Mouse (Mus musculus) bone marrow, adult 2 months (tissue): ENCODE measurements around the gene Gprasp2. TPM values are rescaled to one million over a fixed set of nuclear protein-coding genes. Genes with fewer than 3 reads are reported as not detected.
"Not testable (repeated sequence)": the region's sequence is repeated elsewhere in the genome, so short reads cannot be mapped to it uniquely, and the experiment has no call there.

Source experiments
- H3K27ac ChIP-seq: fragments of 200-500 bp; 2 replicates; pipeline ENCODE4 v1.5.1; 2012; ENCODE audit warnings: low read depth, mild to moderate bottlenecking, control low read depth, inconsistent platforms, low read length; ENCODE audit not compliant: control insufficient read depth, poor library complexity, insufficient read depth
- H3K4me1 ChIP-seq: fragments of 200-500 bp; 2 replicates; pipeline ENCODE4 v1.6.1; 2011; ENCODE audit warnings: low read length; ENCODE audit not compliant: control insufficient read depth, insufficient read depth
- H3K4me3 ChIP-seq: fragments of 200-500 bp; replicated peaks from 2 replicates; pipeline ENCODE3; 2011; ENCODE audit warnings: mild to moderate bottlenecking, low read depth, low read length, control low read depth; ENCODE audit not compliant: control insufficient read depth
- CTCF ChIP-seq: fragments of 200-500 bp; IDR thresholded peaks from 2 replicates; pipeline ENCODE4 v1.5.1; 2011; ENCODE audit warnings: low read length, control low read depth; ENCODE audit not compliant: control insufficient read depth, insufficient read depth
- POLR2A ChIP-seq: fragments of 200-500 bp; IDR thresholded peaks from 2 replicates; pipeline ENCODE4 v1.6.1; 2011; ENCODE audit warnings: low read depth, mild to moderate bottlenecking, control low read depth, low read length, borderline replicate concordance; ENCODE audit not compliant: control insufficient read depth
- WGBS: fragments of 180-500 bp; shearing (Covaris S2); methylation state at CpG from one replicate; pipeline ENCODE4 v1.1.7; 2018; 5-methylcytosine and 5-hydroxymethylcytosine counted together
- polyA plus RNA-seq: library from polyadenylated mRNA; stranded (reverse); fragments of >200 nt; gene quantifications from 2 replicates; pipeline ENCODE4 v1.2.4, GENCODE M21; 2011; ENCODE audit warnings: low replicate concordance; ENCODE audit not compliant: missing spikeins, insufficient read depth, insufficient read length

Gene Gprasp2
- polyA plus RNA-seq, 1 experiment, result 2.6 TPM

- no peak for TF ChIP-seq CTCF
- no peak for TF ChIP-seq POLR2A
- no peak overlapping the region for H3K27ac ChIP-seq
- WGBS, result 62% methylated on average over 2 of the region's 2 CpGs
- H3K4me3 ChIP-seq, result no peak overlapping the region
- H3K4me1 ChIP-seq, result no peaks in the 10 kb centered on the region
Observed at GRCm38 (mm10) chrX:135837896-135838295, 938 bp upstream of the Gprasp2 start.

- H3K27ac ChIP-seq, H3K4me3 ChIP-seq, H3K4me1 ChIP-seq: not testable (repeated sequence)
- 7% methylated on average over 17 of the region's 17 CpGs for WGBS
Observed at GRCm38 (mm10) chrX:135839397-135840391, 860 bp downstream of the Gprasp2 start.

- WGBS, result 80% methylated on average over 9 of the region's 9 CpGs
- H3K27ac ChIP-seq, H3K4me3 ChIP-seq, H3K4me1 ChIP-seq: not testable (repeated sequence)
Observed at GRCm38 (mm10) chrX:135866806-135867205, 28.0 kb downstream of the Gprasp2 start.

- no peak for TF ChIP-seq CTCF
- TF ChIP-seq POLR2A, result no peak
- Histone ChIP-seq H3K4me1 (no peaks in the 10 kb centered on the region), H3K4me3 (no peak overlapping the region), H3K27ac (no peak overlapping the region)
- WGBS, result 63% methylated on average over 1 of the region's 1 CpGs
Observed at GRCm38 (mm10) chrX:135876679-135877078, 37.8 kb downstream of the Gprasp2 start.

GRCm38 (mm10) chrX:135879626-135880025, 40.8 kb downstream of the Gprasp2 start:
- WGBS, result 76% methylated on average over 1 of the region's 1 CpGs

GRCm38 (mm10) chrX:135885411-135886233, 46.8 kb downstream of the Gprasp2 start:
- peak overlapping the region; percentile 72 for H3K4me3 ChIP-seq
- no peaks in the 10 kb centered on the region for H3K4me1 ChIP-seq
- 22% methylated on average over 41 of the region's 41 CpGs for WGBS
- TF ChIP-seq POLR2A (no peak), CTCF (no peak)
- H3K27ac ChIP-seq, result no peak overlapping the region

More at GRCm38 (mm10) chrX:135879626-135880025, 40.8 kb downstream of the Gprasp2 start:
- TF ChIP-seq POLR2A (no peak), CTCF (no peak)
- Histone ChIP-seq H3K4me1 (no peaks in the 10 kb centered on the region), H3K4me3 (no peak overlapping the region), H3K27ac (no peak overlapping the region)

GRCm38 (mm10) chrX:135886234-135886585, 47.4 kb downstream of the Gprasp2 start:
- peak overlapping the region; percentile 72 for H3K4me3 ChIP-seq
- H3K4me1 ChIP-seq, result no peaks in the 10 kb centered on the region
- no peak overlapping the region for H3K27ac ChIP-seq
- TF ChIP-seq CTCF, result no peak
- no peak for TF ChIP-seq POLR2A
- 15% methylated on average over 10 of the region's 11 CpGs for WGBS

Other genes with a start within 250 kb of the Gprasp2 start
- not detected in 2 replicates for gene Nxf7, start 240.3 kb upstream of the Gprasp2 start, polyA plus RNA-seq
- gene Prame, start 211.3 kb upstream of the Gprasp2 start, polyA plus RNA-seq, result not detected in 2 replicates
- not detected in 2 replicates for gene Tcp11x2, start 145.2 kb upstream of the Gprasp2 start, polyA plus RNA-seq
- gene Tmsb15a, start 113.8 kb upstream of the Gprasp2 start, polyA plus RNA-seq, result not detected in 2 replicates
- 4.5 and 4.8 TPM in 2 replicates for gene Armcx5, start 96.3 kb upstream of the Gprasp2 start, polyA plus RNA-seq
- gene Gprasp1, start 96.3 kb upstream of the Gprasp2 start, polyA plus RNA-seq, result 5.7 and 12.5 TPM in 2 replicates
- gene Bhlhb9, start 41.4 kb upstream of the Gprasp2 start, polyA plus RNA-seq, result 2.1 and 3.2 TPM in 2 replicates
- gene Arxes2, start 154.8 kb downstream of the Gprasp2 start, polyA plus RNA-seq, result 0.84 and 1.00 TPM in 2 replicates
- 1.9 TPM in 1 of 2 replicates, not detected in the other for gene Arxes1, start 194.3 kb downstream of the Gprasp2 start, polyA plus RNA-seq
- gene Bex2, start 229.2 kb downstream of the Gprasp2 start, polyA plus RNA-seq, result 5.6 TPM in 1 of 2 replicates, not detected in the other
- gene Nxf3, start 246.2 kb downstream of the Gprasp2 start, polyA plus RNA-seq, result 0.65 TPM in 1 of 2 replicates, not detected in the other